Mouse (Mus musculus) brain, embryonic 14.5 days (tissue): ENCODE results near the gene Hspa1l.

Source experiments
- CTCF ChIP-seq: fragments of 200-500 bp; IDR thresholded peaks from 2 replicates; pipeline ENCODE4 v1.5.1; 2012; ENCODE audit warnings: inconsistent platforms, mild to moderate bottlenecking, moderate library complexity, borderline replicate concordance; ENCODE audit not compliant: insufficient read depth, insufficient read length; ENCODE audit errors: extremely low read depth
- POLR2A ChIP-seq: fragments of 200-500 bp; IDR thresholded peaks from 2 replicates; pipeline ENCODE4 v1.6.1; 2012; ENCODE audit warnings: mild to moderate bottlenecking, inconsistent platforms, borderline replicate concordance; ENCODE audit not compliant: poor library complexity, insufficient read depth, insufficient read length, severe bottlenecking; ENCODE audit errors: extremely low read depth

DNA sequence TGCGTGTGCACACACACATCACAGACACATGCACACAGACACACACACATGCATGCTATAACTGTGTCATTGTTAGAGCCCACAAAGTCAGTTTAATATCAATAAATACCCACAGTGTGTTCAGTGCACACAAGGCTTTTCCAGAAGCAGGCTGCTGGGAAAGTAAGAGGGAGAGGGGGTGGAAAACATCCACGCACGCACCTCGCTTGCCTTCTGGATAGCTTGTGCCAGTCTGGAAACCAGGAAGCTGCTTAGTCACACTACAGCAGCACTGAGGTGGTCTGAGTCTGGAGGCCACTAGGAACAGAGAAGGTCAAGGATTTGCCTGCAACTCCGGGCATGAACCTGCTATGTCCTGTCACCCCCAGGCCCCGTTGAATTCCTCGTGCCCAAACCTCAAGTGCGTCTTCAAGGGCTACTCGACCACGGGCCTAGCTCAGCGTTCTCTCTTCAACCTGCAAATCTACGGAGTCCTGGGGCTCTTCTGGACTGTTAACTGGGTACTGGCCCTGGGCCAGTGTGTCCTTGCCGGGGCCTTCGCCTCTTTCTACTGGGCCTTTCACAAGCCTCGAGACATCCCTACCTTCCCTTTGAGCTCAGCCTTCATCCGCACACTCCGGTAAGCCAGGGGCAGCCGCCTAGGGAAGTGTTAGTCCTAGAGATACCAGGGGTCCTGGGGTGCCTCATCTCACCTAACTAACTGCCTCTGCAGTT lies 45.0 kb upstream of the Hspa1l start:
- no peak for TF ChIP-seq CTCF
- no peak for TF ChIP-seq POLR2A
